Mouse (Mus musculus) ES-Bruce4 (cell line): ENCODE data around the gene St7l.

Source experiments
- CTCF ChIP-seq: IDR thresholded peaks from one replicate; pipeline ENCODE4 v1.8.1; 2011; ENCODE audit warnings: low read depth, low read length
- POLR2A ChIP-seq: IDR thresholded peaks from one replicate; pipeline ENCODE4 v1.8.1; 2011; ENCODE audit warnings: low read length; ENCODE audit not compliant: insufficient read depth

- TF ChIP-seq POLR2A: no peak
- TF ChIP-seq CTCF: no peak
These were observed 98.4 kb downstream of the St7l start for GRCm38 (mm10) chr3:104962141-104962611.
